Mouse (Mus musculus): ENCODE measurements at regions not wholly inside any gene's neighbourhood (a gene's known extent, or its start where the extent isn't known, plus 50 kb on each side); places are given as distances from the start of the nearest gene placed in this dataset.

DNA sequence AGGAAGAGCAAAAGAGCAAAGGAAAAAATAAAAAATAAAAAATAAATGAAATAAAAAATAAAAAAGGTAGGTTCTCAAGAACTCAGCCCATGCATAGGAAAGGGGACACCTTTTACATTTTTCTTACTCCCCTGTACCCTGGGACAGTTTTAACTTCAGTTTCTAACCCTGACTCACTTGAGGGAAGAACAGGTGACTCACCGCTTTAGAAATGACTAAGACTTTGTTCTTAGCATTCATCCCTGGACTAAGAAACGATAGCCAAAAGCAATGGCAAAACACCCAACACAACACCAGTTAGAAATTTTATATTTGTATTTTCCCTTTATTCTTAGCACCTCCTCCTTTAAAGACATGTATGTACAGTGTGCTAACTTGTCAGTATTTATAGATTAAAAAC, 161.5 kb upstream of the Samsn1 start:
- no peak for DNase-seq (ENCODE audit: low read depth)

DNA sequence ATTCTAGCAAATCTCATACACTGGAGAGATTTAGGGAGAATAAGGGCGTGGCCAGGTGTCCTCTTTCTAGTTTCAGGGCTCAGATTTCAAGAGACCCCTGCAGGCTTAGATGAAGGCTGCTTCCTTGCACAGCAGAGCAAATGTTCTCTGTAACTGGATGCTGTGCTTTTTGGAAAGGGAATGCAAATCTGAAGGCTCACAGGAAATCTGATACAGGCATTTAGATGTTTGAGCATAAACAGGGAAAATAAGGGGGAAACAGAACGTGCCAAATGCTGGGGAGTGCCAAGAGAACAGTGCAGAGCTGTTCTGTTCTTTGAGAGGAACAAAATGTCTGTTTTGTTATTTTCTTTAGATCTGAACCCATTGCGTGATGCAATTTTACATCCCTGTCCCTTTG, 161.0 kb upstream of the Samsn1 start:
- DNase-seq (ENCODE audit: low read depth), result no peak

DNA sequence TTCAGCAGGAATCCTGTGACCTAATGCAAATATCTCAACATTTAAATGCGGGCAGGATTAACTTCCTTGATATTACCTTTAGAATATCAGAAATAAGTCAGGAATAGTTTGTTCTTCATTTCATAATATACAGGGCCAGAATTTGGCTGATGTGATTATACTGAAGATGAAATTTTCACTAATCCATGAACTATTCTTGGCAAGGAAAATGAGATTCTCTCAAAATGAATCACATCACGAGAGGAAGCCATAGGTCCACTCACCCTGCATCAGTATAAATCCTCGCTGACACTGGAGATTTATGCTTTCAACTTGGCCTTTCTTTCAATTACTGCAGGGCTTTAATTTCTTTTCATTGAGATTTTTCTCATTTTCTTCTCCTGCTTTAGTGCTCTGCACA, 159.5 kb upstream of the Samsn1 start:
- DNase-seq (ENCODE audit: low read depth), result no peak

DNA sequence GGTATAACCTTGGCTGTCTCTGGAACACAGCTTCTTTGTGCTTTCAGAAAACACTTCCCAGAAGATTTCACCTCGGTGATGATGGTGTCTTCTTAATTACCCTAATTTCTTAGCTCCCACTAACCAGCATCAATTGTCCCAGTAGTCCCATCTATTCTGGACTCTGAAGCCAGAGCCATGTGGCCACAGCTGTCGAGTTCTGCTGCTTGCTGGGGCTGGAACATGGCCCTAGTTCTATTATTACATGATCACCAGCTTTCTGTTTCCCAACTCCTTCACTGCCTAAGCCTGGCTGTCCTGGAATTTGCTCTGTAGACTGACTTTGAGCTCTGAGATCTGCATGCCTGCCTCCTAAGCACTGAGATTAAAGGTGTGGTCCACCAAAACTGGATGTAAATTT, 145.6 kb upstream of the Samsn1 start:
- no peak for DNase-seq (ENCODE audit: low read depth)

DNA sequence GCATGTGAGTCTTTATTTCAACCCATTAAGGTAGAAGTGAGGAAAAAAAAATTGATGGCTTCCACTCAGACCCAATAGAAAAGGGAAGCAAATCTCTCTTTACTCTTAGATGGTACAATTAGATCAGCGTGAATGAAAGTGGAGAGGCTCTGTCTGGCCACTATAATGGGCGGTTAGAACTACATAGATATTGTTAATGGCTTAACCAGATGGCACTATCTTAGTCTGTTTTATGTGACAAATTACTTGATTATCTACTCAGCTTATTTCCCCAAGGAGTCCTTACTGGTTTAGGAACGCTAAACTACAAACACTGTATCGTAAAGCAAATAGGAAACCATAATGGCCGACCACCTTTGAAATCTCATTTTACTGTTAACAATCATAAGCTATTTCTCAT, 138.8 kb upstream of the Samsn1 start:
- no peak for DNase-seq (ENCODE audit: low read depth)

DNA sequence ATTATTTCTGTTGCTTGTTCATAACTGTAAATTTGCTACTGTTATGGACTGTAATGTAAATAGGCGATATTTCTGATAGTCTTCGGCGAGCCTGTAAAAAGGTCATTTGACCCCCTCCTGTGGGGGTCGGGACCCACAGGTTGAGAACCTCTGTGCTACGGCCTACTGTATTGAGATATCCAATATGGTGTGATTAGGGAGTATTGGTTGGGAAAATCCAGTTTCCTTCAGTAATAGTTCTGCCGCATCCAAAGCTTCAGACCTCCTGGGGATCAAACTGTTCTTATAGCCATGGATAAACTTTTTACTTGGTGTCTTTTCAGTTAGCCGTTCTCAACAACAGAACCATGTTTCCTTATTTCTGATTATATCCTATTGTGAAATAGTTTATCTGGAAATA, 136.5 kb upstream of the Samsn1 start:
- no peak for DNase-seq (ENCODE audit: low read depth)

DNA sequence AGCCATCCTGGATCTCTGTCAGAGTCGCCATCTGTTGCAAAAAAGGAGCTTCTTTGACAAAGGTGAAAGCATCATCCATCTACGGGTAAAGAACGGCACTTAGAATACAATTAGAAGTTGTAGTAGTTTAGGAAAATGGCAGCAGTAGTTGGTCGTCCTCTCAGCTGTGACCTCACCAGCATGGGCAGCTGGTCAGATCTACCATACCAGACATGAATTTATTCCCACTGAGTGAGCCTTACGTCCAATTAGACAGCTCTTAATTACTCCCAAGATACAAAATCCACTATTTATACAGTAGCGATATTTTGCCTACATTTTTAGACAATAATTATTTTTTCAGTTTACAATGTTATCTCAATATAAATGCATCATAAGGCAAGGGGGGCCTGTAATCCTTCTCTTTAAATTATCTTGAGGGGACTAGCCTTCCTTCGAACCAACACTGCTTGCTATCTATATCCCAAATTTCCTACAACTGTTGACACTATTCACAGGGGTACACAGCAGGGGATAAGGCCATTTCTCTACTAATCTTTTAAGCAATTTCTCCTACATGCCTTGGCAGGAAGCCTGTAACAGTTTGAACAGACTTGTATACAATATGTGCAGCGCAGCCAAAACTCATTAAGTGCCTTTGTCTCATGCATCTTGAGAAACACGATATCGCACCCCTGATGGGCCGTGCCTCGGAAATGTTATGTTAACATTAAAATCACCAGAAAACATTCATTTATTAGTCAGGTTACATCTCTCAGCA, 131.9 kb upstream of the Samsn1 start:
- no peak for DNase-seq (ENCODE audit: low read depth)

DNA sequence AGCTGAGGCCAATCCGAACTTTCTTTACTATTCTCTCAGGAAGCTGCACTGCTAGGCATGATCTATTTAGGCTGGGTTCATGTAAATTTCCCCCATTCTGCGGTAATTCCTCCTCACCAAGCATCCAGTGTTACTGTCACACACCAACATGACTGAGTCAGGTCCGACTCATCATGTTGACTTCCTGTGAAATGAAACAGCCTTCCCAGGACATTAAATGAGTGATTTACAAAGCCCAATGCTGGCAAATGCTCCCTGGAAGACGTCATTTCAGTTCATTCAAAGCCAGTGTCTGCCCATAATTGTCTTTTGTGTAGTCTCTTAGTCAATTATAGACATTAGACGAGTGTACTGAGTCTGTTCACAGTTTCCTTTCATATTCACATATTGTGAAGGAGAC, 127.5 kb upstream of the Samsn1 start:
- no peak for DNase-seq (ENCODE audit: low read depth)

DNA sequence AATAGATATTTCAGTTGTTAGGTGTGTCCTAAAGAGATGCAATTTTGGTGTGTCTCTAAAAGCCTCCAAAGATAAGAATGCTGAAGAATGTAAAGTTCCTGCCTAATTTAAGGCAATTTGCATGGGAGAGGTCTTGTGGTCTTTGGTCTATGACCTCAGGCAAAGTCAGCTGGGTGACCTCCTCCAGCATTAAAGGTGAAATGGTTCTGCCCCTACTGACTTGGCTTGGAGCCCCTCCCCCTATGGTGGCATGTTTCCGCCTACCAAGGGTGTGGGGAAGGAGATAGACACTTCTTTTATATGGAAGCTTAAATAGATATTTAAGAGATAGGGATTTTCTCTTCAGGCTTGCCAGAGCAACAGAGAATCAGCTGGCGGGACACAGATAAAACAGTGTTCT, 111.8 kb upstream of the Samsn1 start:
- no peak for DNase-seq (ENCODE audit: low read depth)

DNA sequence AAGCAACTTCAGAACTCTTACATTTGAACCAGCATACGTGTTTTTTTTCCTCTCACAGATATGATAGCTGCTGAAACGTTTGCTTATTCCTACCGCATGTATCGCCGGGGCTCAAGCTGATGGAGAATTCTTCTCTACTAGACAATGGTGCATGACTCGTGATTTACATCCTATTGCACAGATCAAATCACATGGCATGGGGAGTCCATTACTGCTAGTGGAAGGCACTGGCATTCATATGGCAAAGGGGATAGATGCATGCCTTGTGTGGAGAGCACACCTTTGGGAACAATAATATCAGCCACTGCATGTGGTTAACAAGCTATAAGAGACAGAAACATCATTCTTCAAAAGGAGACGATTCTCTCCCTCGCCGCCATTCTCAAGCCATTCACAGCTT, 108.4 kb upstream of the Samsn1 start:
- no peak for DNase-seq (ENCODE audit: low read depth)

DNA sequence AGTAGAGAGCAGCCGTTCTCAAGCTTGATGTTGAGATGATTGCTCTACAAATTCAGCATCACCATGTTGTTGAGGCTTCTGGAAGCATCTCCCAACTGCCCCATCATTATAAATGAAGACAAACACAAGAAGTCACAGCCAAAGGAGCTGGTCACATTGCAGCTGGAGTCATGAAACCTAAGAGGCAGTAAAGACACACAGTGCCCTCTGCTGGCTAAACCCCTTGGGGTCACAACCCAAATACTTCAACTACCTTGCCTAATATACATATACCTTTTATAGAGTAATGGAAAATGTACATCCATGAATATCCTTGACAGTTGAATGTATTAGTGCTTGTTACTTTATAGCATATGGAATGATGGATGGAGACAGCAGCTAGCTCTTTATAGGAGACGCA, 107.9 kb upstream of the Samsn1 start:
- DNase-seq (ENCODE audit: low read depth), result peak; percentile 68

DNA sequence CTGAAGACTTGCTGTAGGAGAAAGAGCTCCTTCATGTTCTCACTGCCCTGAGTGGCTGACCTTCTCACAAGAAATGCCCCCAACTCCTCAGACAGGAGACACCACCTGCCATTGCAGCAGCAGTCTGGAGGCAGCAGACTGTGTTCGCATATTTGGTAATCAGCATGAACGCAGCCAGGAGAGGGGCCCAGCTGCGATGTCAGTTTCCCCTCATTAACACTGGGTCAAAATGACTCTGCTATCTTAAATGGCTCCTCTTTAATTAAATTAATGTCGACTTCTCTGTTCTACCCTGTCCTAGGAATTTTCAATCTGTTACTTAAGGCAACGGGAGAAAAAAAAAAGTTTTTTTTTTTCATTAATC, 100.9 kb upstream of the Samsn1 start:
- DNase-seq (ENCODE audit: low read depth), result no peak

DNA sequence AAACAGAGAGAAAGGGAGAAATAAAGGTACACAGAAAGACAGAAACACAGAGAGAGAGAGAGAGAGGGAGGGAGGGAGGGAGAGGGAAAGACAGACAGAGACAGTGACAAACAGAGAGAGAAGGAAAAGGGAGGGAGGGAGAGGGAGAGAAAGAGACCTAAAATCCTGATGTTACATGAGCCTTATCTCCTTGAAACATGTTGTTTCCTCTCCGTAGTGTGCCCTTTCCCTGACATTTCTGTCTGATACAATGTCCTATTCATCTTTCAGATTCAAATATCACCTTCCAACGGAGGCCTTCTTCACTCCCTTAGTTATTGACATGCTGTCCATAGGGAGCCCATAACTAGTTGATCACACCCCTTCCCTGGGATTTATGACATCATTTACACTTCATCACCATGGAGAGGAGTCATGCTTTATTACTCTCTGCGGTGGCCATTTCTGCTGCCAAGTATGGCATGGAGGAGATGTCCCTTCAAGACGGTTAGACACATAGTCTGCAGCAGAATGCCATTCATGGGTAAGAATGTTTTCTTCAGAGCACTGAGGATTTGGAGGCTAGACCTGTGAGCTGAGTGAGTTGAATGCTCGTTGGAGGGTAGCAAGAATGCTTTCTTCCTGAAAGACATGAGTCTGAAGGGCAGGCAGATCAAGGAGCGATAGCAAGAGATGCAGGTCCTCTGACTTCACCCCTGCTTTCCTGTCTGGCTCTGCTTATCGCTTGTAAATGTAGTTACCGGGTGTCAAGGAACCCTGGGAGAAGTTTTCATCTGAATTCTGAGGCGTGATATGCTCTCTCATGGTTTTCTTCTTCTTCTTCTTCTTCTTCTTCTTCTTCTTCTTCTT, 100.3 kb upstream of the Samsn1 start:
- DNase-seq (ENCODE audit: low read depth), result peak; percentile 9

DNA sequence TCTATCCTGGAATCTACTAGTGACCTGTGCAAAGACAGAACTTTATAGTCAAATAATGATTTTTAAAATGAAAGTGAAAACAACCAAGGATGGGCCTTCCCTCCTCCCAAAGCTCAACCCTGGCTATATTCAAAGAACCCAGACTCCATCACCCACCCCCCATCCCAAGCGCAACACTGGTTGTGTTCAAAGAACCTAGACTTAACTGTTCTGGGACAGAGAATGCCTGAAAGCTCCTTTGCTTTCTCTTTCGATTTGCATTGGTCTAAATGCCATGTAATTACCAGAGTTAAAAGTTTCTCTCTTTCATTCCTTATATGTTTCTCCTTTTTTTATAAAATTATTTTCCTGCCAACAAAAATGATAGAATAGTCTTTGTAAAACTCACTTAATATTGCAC, 98.6 kb upstream of the Samsn1 start:
- DNase-seq (ENCODE audit: low read depth), result no peak

DNA sequence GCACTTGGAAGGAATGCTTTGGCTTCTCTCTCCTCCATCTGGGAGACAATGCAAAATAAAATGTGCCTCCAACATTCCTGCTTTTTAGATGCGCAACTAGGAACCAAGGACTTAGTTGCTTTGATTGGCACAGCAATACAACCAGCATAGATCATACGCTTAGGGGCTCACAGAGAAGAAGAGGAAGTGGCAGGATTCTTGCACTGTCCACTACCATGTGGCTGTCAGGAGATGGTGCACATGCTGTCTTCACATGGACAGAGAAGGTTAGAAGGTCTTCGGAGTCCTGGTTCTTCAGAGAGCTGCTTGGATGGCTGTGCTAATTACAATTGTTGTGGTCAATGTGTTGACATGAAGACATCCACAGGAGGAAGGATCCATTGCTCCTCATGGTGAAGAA, 88.3 kb upstream of the Samsn1 start:
- DNase-seq (ENCODE audit: low read depth), result no peak

DNA sequence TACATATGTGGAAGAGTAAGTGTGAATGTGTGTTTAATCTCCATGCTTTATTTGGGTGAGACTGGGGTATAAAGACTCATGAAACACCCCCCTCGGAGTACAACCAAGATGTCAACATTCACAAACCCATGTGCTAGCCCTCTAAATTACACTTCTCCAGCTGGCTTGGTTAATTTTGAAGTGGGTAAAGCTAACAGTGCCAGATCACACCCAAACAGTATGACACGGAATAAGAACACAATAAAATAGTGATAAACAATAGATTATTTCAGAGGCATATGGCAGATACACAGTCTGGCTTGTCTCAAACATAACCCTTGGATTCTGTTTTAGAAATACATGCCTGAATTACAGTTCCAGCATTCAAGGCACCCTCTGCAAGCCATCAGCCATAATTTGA, 86.4 kb upstream of the Samsn1 start:
- DNase-seq (ENCODE audit: low read depth), result no peak

DNA sequence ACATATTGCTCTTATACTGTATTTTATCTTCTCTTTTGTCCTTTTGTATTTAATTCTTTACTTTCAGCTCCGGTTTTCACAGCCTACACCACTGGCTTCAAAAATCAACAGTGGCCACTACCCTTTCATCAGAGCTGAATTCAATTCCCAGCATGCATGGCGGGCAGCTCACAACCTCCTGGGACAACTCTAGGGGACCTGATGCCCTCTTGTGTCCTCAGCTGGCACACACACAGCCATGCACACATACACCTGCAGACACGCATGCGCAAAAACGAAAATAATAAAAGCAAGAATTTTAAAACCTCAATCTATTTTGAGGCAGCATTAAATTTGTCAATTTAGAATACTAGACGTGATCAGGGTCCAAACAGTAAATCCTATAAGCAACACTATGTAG, 82.6 kb upstream of the Samsn1 start:
- no peak for DNase-seq (ENCODE audit: low read depth)

DNA sequence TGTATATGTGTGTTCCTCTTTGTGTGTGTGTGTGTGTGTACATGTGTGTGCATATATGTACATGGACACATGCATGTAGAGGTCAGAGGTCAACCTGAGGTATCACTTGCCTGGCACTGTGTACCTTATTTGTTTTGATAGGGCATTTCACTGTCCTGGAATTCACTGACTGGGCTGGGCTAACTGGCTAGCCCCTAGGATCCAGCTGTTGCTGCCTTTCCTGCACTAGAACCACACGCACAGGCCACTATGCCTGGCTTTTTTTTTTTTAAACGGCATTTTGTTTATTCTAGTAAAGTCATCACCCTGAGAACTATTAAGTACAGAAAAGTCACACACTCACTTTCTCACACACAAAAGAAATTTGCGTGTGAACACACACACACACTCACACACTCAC, 79.7 kb upstream of the Samsn1 start:
- no peak for DNase-seq (ENCODE audit: low read depth)

DNA sequence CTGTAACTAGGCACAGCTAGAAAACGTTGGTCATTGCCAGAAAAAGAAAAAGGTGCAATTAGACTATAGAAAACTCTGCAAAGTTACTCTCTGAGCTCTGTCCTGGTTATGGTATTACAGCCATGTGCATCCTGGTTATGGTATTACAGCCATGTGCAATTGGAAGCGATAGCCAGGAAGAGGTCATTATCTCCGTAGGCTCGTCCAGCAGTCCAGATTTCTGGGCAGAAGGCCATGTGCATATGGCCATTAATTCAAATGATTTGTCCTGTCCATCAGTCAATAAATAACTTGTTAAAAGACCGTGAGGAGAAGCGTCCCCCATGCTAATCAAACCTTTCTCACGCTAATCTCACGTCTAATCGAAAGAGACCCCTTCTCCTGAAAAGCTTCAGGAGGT, 75.7 kb upstream of the Samsn1 start:
- DNase-seq (ENCODE audit: low read depth), result no peak

DNA sequence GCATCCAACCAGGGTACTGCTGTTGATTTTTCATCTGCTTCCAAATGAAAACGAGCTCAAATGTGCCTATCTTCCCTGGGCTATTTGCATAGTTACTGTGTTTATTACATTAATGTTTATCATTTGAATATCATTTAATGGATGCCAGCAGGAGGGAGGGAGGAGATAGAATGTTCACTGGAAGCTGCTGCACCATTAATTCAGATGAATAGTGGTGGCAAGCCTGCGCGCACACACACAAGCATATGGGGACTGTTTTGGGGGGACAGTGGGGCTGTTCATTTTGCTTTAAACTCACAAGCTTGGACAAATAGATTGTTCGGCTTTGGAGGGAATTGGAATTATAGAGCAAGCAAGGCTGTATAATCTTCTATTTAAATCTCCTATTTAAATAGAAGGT, 74.3 kb upstream of the Samsn1 start:
- DNase-seq (ENCODE audit: low read depth), result no peak

DNA sequence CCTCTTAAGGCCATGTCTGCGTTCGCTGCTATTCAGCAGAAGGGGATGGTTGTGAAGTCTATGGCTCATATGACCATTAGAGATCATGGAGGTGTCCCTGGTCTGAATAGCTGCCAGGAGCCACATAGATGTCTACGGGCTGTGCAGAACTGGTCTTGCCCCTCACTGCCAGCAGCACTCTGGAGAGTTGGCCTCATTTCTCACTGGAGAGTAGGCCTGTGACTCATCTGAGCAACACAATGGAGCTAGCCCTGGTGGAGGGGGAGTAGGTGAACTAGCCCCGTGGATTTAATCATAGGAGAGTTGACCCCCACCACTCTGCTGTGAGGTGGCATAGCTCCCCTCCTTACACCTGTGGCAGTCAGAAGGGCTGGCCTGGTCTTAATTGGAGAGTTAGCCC, 63.3 kb upstream of the Samsn1 start:
- DNase-seq (ENCODE audit: low read depth), result no peak

DNA sequence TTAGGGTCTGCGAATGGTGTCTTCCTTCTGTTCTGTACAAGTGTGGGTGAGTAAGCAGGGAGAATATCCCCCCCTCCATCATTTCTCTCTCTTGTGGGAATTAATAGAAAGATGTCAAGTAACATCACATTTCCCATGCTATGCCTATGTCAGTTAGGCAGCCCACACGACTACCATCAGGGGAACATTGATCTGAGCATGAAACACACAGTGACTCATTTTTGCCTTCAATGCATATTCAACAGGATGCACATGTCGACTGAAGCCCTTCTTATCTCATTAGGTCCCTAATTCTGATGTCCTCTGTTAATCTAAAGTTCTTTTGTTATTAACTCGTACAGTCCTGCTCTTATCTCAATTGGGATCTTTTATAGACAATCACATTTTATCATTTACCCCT, 60.4 kb upstream of the Samsn1 start:
- no peak for DNase-seq (ENCODE audit: low read depth)

DNA sequence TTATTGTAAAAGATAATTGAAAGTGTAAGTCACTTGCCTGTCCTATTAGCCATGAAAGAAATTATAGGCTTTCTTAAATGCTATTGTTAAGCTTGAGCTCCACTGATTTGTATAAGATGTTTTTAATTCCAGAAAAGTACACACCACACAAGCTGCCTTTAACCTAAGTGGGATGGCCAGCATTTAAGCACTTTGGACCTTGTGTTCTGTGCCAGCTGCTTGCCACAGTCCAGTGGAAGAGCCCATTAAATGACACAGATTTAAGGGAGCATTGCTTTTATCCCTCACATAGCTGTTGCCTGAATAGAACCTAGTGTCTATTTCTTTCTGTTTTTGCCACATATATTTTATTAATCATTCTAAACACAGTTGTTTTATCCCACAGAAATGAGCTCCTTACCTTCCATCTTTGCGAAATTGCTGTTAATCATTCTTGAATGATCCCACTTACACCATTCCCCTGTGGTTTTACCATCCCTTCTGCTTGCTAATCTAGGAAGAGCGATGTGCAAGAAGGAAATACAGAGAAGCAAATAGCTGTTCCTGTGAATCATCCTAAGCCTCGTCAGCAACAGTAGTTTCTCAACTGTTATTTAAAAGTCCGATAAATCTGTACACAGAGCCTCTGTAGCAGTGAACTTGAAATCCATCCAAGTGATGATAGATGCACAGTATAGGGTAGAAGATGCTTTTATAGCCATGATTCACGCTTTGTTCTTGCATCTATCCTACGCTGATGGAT, 57.9 kb upstream of the Samsn1 start:
- no peak for DNase-seq (ENCODE audit: low read depth)
